Mouse (Mus musculus): ENCODE measurements at regions not wholly inside any gene's neighbourhood (a gene's known extent, or its start where the extent isn't known, plus 50 kb on each side); places are given as distances from the start of the nearest gene placed in this dataset.

DNA sequence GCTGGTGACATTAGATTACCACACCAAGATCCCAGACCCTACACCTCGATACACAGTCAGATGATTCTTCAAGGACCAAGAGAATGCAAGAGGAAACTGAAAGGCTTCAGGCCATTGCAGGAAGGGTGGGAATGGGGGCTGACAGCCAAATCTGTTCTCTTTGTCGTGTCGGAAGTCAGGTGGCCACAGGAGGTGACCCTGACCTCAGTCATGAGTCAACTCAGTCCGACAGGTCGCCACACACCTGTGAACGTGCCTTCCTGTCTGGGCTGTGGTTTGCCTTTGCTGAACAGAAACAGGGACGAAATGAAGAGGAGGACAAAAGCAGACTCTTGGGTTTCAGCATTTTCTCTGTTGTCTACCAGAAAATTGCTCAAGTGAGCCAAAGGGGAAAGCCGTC, 318.3 kb upstream of the Gm26657 start:
- no peak for DNase-seq

DNA sequence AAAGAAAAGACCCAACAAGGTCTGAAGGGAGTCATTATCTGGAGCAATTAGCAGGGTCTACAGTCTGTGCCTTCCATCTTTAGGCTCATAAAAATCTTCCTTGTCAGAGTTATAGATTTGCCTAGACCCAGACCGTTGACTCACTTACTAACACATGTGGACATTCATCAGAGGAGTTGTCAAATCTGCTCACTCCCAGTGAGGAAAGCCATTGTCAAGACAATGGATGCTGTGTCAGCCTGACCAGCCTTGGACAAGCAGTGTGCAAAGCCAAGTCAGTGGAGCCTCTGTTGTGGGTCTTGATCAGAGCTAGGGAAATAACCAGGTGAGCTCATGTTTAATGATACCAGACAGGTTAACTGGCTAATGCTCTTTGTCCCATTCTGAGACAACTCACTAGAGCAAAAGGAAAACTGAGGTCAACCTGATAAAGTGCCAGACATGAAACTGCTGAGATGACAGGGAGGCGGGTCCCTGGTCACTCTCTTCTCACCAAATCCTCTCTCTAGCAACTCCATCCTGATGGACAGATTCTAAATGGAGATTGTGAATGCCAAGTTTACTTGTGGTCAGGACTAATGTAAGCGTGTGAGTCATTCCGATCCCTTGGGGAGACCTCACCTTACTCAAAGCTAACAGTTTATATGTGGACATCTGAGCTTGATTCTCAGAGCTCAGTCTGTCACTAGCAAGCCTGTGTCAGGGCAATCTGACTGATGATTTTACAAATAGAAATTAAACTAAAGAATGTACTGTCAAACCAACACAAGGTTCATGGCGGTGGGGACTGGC, 320.6 kb upstream of the Gm26657 start:
- DNase-seq = no peak

DNA sequence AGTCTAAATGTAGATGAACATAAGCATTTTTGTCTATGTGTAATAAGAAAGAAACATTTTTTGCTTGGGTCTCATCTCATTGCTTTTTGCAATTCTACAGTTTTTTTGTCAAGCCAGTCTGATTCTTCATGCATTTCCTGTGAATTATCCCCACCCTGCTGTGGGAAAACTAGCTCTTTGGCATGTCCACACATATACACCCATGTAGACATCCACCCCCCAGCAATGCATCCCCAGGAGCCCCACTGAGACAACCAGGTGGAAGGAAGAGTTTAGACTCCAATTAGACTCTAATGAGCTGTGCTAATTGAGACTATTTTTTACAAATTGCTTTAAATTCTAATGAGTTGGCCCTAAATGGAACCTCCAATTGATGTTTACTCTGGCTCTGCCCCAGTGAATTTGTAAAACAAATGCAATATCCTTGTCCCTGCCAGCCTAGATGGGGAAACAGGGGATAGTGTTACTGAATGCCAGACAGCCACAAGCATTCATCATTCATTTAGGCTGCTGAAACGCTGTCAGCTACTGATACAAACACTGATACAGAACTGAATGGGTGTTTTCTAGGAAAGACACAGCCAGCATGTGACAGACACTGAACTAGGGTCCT, 328.7 kb upstream of the Gm26657 start:
- DNase-seq = no peak

DNA sequence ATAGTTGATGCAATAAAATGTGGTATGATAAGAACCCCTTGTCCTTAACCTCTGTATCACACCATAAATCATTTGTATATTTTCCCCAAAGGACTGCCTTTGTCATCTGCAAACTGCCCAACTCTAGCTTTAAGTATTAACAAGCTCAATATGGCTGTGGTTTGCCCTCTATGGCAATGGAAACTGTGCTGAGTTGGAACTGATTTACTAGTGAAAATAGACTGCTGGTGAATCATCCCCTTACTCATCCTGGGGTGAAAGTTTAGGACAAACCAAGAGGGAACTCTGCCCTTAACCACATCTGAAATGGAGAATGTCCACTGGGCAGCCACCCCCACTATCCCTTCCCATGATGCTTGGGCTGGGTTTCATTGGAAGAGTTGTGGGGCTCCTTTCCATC, 346.1 kb upstream of the Gm26657 start:
- DNase-seq = no peak

DNA sequence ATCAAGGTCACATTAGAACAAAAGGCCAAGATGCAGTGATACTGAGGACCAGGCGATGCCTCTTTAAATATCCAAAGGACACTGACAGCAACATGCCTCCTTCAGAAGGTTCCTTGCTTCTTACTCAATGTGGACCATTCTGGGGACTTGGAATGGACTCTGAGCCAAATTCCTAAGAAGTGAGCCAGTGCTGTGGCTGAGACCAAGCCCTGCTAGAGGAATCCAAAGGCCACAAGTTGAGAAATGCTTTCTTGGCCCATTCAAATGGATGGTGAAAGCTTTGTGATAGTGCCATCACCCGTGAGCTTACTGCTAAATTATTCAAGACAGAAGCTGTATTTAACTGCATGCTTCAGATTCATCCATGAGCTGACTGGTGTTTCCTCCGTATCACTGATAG, 352.8 kb upstream of the Gm26657 start:
- DNase-seq = no peak

DNA sequence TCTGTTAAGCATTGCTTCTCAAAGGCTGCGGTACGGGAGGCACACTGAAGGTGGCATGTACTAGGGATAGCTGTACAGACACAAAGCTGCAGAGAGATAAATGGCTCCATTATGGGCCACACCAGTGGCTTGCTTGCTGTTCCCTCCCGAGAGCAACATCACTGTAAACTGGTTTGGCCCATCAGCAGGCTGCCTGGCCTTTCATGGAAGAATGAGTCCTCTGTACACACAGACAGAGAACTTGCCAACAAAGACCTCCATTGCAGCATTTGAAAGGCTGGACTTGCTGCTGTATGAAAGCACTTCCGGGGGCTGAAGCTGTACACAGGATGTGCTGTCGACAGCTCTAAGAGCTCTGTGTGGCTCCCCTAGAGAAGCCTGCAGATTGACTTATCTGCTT, 364.1 kb upstream of the Gm26657 start:
- no peak for DNase-seq

DNA sequence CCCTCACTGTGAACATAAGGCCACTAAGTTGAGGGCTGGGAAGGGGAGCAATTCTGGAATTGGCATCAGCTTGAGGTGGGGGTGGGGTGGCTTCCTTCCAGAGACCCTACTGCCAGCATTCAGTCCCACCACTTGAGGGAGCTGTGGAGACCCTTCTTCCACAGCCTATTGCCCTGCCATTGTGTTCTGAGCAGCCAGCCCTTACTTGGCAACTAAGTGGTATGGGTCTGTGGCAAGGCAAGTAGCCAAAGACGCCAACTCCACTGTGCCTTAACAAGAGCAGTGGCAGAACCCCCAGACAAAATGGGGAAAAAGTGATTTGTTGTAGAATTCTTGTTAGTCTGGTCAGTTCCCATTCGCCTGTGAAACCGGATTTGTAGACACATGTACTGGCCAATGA, 365.4 kb upstream of the Gm26657 start:
- DNase-seq = no peak

DNA sequence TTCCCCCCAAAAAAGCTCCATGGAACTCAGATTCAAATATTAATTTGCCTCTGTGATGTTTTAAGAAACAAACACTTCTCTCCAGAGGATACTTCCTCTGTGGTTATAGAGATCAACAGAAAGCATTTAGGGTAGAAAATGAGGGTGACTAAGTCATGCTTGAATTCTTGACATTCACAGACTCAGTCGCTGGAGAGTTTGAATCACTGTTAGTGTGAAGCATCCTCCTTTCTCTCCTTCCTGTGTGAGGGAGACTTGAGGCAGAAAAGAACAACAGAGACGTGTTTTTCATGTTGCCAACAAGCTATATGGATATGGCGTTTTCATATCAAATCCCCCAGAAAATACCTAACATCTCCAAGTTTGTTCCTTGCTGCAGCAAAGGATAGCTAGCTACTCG, 366.1 kb upstream of the Gm26657 start:
- no peak for DNase-seq

DNA sequence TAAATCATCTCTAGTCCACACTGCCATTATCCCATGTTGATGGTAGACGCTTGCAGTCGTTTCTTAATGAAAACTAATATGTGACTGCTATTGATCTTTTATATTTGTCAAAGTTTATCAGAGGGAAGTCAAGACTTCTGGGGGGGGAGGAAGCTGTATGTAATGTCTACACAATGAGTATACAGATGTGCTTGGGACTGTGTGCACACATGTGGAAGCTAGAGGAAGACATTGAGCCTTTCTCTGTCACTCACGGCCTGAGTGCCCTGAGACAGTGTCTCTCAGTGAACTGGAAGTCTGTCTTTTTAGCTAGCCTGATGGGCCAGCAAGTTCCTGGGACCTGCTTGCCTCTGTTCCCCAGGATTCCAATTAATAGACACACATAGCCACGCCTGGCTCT, 366.7 kb upstream of the Gm26657 start:
- no peak for DNase-seq

DNA sequence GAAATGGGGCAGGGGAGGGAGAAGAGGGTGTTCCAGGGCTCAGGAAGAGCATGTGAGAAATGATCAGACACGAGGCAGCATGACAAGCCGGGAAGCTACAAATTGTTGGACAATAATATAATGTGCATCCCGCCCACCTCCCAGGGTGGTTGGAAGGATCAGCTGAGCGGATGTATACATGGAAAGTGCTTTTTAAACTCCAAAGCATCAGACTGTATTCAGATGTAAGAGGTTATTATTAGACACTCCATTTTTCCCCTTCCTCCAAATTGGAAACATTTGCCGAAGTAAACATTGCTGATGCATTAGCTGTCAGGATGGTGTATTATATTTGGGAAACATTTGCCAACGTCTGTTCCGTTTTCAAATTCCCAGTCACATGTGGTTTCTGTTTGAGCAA, 367.2 kb upstream of the Gm26657 start:
- no peak for DNase-seq

DNA sequence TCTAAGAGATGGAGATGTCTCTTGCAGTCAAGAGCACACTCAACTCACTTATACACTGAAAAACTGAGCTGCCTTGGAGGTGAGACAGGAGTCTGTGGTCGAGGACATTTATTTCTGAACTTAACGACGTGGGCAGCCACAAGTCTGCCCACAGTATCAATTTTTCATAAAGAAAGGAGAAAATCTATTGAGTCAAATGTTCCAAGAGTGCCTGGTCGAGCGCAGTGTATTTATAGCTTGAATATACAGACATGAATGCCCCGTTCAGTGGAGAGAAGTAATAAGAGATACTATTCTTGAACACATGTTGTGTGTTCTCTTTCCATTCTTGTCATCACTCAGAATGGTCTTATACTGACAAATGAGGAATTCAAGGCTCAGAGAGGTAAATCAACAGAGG, 375.3 kb upstream of the Gm26657 start:
- DNase-seq = no peak

DNA sequence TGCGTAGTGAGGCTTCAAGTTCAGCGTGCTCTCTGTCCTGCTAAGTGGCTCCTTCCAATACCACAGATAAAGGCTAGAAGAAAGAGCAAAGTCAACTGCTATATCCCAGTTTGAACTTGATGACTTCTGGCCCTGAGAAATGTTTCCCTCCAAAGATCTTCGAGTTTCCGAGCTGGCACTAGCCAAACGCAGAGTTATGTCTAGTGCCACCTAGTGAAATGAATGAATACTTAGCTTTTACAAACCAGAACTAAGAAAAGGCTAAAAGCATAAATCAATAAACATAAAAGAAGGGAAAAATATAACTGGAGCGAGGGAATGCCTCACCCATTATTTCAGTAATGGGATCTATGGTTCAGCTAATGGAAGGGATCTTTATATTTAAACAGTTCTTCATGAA, 377.7 kb upstream of the Gm26657 start:
- DNase-seq = no peak

DNA sequence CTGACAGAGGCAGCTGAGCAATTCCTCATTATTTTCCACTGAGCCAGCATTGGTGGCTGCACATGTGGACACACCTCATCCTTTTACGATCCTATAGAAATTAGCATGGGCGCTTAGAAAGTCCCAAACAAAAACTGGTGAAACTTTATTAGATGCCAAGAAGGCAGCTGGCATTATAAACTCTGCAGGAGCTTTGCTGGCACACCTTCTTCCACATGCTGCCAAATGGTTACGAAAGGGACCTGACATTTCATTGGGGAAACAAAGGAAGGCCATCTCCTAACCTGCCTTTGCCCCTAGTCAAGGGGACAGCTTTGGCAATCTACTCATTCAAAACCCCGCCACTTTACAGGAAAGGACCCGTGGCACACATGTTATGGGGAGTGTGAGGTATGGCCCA, 390.7 kb upstream of the Gm26657 start:
- no peak for DNase-seq

DNA sequence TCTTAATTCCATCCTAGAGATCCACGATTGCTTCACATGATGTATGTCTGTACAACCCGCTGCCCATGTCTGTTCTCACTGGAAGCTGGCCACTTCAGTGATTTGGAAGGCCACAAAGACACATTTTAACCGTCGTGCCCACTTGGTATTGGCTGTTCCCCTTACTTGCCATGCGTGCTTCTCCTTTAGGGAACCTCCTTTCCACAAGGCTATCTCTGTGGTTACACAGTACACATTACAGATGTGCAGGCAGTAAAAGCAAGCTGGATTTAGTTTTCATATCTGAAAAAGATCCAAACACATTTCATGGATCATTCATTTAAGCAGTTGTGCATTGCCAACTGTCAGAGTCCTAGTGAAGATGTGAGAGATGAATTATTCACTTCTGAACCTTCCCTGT, 414.7 kb upstream of the Gm26657 start:
- DNase-seq = no peak

DNA sequence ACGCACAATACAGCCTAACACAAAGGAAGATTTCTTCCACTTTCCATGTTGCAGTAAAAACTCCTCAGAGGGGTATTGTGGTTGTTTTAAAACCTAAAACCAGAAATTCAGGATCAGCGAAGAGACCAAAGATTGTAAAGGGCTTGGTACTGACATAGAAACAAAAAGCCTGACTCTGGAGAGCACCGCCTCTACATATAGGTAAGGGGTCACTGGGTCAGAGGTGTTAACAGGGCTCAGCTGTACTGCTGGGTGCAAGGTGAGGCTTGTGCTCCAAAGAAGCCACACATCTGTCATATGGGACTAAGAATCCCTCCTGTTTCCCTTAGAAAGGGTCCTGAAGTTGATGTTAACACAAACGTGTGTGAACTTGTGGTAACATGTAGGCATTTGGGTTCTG, 420.7 kb upstream of the Gm26657 start:
- no peak for DNase-seq

DNA sequence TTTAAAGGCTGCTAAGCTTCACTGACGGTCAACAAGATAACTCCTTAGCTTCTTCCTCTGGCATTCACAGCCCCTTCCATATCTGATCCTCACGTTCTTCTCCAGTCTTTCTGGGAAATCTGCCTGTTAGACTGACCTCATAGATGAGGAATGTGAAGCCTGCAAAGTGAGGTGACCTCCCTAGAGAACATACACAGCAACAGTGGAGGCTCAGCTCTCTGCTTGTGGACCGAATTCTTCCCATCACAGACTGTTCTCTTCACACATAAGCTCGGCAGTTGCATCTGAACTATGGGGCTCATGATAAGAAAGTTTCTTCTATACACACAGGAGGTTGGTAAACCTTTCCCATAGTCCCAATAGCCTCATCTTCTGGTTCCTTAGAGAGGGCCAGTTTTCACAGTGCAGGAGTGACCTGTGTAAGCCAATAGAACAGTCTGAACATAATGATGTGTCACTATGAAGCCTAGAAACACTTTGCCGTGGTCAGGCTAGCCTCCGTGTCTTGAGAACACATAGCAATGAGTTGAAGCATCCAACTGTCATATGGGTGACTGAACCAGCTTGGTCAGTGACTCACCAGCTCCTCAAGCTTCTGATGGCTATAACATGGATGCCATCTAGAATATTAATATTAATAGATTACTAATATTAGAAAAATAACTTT, 434.1 kb upstream of the Gm26657 start:
- no peak for DNase-seq

DNA sequence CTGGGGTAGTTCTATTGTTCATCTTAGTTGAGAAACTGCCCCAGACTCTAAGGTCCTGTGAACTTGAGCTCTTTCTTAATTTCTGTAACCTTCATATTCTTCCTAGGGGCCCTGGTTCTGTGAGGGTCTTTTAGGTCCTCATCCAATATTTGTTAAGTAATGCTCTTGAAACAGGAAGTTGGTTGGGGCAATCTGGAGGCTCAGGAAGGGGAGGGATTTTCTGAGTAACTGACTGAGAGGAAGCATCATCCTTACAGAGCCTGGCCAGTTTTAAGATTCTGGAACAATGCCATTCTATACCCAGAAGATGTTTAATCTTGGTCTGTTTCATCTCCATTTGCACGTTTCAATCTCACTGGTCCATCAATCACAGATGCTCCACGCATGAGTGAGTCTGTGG, 435.6 kb upstream of the Gm26657 start:
- no peak for DNase-seq

DNA sequence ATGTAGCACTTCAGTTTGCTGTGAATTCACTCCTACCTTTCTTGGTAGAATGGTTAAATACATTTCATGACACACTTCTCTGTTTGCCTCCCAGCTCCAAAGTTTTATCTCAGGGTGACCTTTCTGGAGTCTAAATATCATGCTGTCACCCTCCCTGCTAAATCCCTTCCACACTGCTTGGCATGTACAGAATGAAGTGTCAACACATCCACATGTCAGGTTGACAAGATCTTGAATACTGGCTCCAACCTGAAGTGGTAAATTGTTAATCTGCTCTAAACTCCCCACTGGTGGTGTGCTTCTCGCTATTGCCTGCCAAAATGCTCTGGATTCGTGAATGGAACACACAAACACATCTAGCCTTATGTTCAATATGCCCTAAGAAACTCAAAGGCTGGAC, 451.9 kb upstream of the Gm26657 start:
- DNase-seq = no peak

DNA sequence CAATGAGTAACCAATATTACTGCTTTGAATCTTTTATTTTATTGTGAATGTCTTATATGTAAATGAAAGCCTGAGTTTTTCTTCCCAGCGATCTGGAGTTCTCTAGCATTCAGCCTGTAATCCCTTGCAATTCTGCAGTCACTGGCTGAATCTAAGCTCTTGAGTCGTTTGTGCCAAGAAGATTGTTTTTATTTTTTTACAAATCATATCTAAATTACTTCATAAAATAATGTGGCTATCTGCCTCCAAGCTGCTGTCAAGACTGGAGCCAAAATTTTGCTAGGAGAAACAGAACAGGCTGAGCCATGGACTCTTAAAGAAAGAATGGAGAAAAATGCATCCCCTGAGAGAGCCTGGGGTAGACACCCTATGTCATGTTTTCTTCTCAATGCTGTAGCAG, 455.4 kb upstream of the Gm26657 start:
- DNase-seq = no peak

DNA sequence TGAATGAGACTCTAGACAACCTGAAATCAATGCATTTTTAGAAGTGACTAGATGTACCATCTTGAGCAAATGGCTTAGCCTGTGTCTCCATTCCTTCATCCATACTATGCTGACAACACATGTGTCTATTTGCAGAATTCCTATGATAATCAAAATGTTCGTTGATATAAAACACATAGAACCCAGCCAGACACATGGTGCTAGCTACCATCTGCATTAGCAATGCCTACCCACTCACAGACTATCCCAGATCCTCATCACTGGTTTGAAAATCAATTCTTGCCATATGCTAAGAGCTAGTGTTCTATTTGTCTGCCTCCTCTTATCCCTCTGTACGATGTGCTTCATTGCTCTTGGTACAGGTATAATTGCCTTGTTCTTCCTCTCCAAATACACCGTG, 464.0 kb upstream of the Gm26657 start:
- DNase-seq = no peak

DNA sequence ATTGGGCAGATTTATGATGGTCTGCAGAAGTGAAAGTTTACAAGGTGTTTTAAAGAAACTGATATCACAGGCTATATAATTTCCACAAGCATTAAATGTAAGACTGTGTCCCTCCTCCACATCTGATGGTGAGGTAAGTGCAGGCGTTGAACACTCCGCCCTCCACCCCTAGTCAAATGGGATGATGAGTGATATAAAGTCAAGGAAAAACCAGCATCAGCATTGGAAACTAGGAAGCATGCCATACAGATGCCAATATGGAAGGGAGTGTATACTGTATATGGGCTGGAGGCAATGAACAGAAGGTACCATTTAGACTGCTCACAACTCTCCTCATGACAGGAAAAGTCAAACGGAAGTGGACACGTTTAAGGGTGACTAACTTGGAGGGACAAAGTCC, 468.5 kb upstream of the Gm26657 start:
- no peak for DNase-seq

DNA sequence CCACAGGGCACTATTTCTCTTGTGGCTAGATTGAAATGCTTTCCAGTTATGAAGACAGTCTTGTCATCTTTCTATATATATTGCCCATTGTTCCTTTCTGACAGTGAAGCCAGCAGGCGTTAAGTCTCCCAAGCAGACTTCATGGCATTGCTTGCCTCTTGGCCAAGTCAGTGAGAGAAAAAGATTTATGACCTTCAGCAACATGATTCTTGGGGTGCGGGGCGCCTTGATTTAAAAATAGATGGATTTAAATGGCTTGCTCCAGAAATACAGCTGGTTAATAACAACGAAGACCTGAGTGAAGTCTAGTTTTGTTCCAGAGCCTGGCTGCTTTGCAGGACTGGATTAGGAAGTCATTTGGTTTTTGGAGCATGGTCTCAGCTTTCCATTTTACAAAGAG, 475.2 kb upstream of the Gm26657 start:
- no peak for DNase-seq

DNA sequence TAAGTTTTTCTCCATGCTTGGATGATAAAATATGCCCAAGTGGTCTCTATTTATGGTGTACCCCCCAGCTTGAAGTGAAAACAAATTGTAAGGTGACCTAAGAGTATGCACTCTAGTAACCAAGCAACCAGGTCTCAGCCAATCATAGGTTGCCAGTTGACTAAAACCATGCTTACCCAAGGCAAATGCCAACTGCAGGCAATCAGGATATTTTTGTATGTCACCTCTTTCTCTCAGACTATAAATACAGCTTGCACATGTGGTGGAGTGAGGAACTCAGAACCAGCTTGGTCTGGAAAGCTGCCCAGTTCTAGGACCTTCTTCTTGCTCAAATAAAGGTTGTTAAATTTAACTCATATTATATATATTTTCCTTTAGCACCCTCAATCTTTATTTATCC, 476.0 kb upstream of the Gm26657 start:
- no peak for DNase-seq

DNA sequence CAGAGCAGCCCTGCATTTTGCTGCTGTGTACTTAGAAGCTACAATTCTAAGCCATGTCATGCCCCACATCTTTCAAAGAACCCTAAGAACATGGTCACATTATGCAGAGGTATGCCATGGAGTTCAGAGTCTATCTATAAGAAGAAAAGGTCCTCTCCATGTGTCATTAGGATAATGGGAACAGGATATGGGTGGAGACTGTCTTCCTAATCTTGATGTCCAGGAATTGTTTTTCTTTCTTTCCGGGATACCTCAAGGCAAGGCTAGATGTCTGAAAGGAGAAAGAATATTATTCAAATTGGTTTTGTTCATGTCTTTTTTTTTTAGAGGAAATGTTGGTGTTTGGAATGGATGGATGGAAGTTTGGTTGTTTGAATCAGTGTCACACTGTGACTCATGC, 477.3 kb upstream of the Gm26657 start:
- no peak for DNase-seq

DNA sequence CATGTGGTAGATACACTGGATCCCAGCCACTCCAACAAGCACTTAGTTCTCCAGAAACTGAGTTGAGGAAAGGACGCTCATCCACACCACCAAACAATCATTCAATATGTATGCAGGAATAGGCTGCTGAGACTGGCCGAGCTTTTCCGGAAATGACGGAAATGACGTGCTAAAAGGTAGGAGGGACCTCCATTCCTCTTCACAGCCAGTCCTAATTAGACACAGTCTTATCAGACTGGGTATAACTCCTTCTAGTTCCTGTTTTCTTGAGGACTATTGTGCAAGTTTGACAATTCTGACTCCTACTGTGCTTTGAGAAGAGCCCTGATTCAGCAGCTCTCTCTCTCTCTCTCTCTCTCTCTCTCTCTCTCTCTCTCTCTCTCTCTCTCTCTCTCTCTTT, 477.9 kb upstream of the Gm26657 start:
- DNase-seq = no peak

Data from kidney, adult 8-10 months (tissue).